Mouse (Mus musculus): Measurements from ENCODE around the gene Dyrk1a. TPM values are rescaled to one million over a fixed set of nuclear protein-coding genes. Genes with fewer than 3 reads are reported as not detected.
A peak's percentile ranks its signal among the peaks of the same experiment; 100 is the strongest.
"Not testable (repeated sequence)": the region's sequence is repeated elsewhere in the genome, so short reads cannot be mapped to it uniquely, and the experiment has no call there.

Dyrk1a gene
- polyA plus RNA-seq, 1 experiment from 2014 or later, result 9.5 TPM

GRCm38 (mm10) chr16:94693687-94694305, 124.0 kb downstream of the Dyrk1a start:
- H3K36me3 ChIP-seq, result peaks cover 37% of the 10 kb centered on the region
- H3K4me2 ChIP-seq, result no peak overlapping the region
- no peak overlapping the region for H3K4me3 ChIP-seq (replicated peaks)
- no peaks in the 10 kb centered on the region for H3K27me3 ChIP-seq (replicated peaks)
- no peak for ATAC-seq (ENCODE audit: low FRiP score)
- H3K4me1 ChIP-seq, result no peaks in the 10 kb centered on the region
- H3K9ac ChIP-seq (replicated peaks), result no peak overlapping the region
- no peaks in the 10 kb centered on the region for H3K9me3 ChIP-seq (replicated peaks)
- 56% methylated on average over 4 of the region's 4 CpGs for WGBS
- no peak overlapping the region for H3K27ac ChIP-seq (replicated peaks)

GRCm38 (mm10) chr16:94697553-94697952, 127.7 kb downstream of the Dyrk1a start:
- no peak for ATAC-seq (ENCODE audit: low FRiP score)
- 88% methylated on average over 5 of the region's 5 CpGs for WGBS
- Histone ChIP-seq H3K27me3 (replicated peaks) (no peaks in the 10 kb centered on the region), H3K9me3 (replicated peaks) (no peaks in the 10 kb centered on the region), H3K4me1 (no peaks in the 10 kb centered on the region), H3K36me3 (peaks cover 13% of the 10 kb centered on the region), H3K27ac (replicated peaks) (no peak overlapping the region), H3K4me3 (replicated peaks) (no peak overlapping the region), H3K9ac (replicated peaks) (no peak overlapping the region), H3K4me2 (no peak overlapping the region)

- H3K9ac ChIP-seq (replicated peaks); H3K27me3 ChIP-seq (replicated peaks); H3K4me3 ChIP-seq (replicated peaks); H3K4me1 ChIP-seq; H3K9me3 ChIP-seq (replicated peaks); H3K27ac ChIP-seq (replicated peaks); ATAC-seq (ENCODE audit: low FRiP score); H3K4me2 ChIP-seq; H3K36me3 ChIP-seq: not testable (repeated sequence)
- 91% methylated on average over 1 of the region's 1 CpGs for WGBS
These were observed 128.4 kb downstream of the Dyrk1a start for GRCm38 (mm10) chr16:94698234-94698633.

DNA sequence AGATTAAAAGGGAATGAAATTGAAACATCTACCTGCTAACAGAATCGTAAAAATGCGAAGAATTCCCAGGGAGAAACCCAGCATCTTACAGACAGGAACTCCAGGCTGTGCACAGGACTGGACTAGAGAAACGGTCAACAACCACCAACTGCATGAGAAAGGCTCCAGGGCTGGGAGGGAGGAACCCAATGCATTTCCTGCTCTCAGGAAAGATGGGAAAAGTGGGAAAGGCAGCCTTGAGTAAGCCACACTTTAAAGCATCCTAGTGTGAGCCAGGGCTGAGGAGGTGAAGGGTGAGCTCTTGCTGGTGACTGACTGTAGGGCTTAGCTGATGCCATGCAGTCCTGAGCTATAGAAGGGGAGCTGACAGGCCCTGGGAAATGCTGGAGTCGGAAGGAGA, 131.3 kb downstream of the Dyrk1a start:
- Histone ChIP-seq H3K27me3 (replicated peaks) (no peaks in the 10 kb centered on the region), H3K4me3 (replicated peaks) (no peak overlapping the region), H3K4me2 (no peak overlapping the region), H3K4me1 (no peaks in the 10 kb centered on the region), H3K9ac (replicated peaks) (no peak overlapping the region), H3K9me3 (replicated peaks) (no peaks in the 10 kb centered on the region), H3K36me3 (no peaks in the 10 kb centered on the region), H3K27ac (replicated peaks) (no peak overlapping the region)
- ATAC-seq (ENCODE audit: low FRiP score), result no peak
- WGBS, result 79% methylated on average over 4 of the region's 4 CpGs

- H3K4me2 ChIP-seq, result no peak overlapping the region
These were observed 132.2 kb downstream of the Dyrk1a start for GRCm38 (mm10) chr16:94701971-94702370.

DNA sequence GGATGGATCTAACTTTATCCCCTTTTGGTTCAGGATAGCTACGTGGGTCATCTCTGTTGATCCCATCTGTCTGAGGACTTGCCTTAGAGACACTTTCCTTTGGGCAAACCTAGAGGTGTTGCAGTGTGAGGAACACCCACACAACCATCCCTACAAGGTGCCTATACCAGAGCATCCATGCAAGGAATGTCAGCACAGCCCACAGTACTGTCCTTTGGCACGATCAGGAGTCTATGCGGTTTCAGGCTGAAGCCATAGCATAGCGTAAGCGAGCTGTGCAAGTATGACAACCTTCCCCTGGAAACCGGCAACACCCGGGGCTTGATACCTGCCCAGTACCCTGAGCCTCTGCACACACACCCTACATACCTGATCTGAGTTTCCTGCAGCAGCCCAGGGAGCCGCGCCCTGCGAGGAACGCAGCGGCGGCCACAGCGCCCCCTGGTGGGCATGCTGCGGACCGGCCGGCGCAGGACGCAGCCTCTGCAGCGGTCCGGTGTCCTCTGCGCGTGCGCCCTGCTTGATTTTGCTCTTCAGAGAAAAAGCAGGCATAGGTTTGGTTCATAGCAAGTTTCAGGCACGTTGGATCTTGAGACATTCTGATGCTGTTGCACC, 143.8 kb downstream of the Dyrk1a start:
- peak overlapping the region; percentile 33; the same call in 1 of the 2 replicates for H3K9ac ChIP-seq (replicated peaks)
- no peaks in the 10 kb centered on the region for H3K27me3 ChIP-seq (replicated peaks)
- peak overlapping the region; percentile 60 for H3K27ac ChIP-seq (replicated peaks)
- ATAC-seq (ENCODE audit: low FRiP score), result peak; percentile 90
- no peaks in the 10 kb centered on the region for H3K36me3 ChIP-seq
- no peaks in the 10 kb centered on the region for H3K9me3 ChIP-seq (replicated peaks)
- H3K4me1 ChIP-seq, result peaks cover 18% of the 10 kb centered on the region
- H3K4me3 ChIP-seq (replicated peaks), result peak overlapping the region; percentile 36
- WGBS, result 7% methylated on average over 25 of the region's 25 CpGs
- H3K4me2 ChIP-seq, result peak overlapping the region; percentile 61

More at GRCm38 (mm10) chr16:94701971-94702370, 132.2 kb downstream of the Dyrk1a start:
- no peaks in the 10 kb centered on the region for H3K36me3 ChIP-seq
- no peak overlapping the region for H3K27ac ChIP-seq (replicated peaks)
- H3K9me3 ChIP-seq (replicated peaks), result no peaks in the 10 kb centered on the region
- ATAC-seq (ENCODE audit: low FRiP score), result no peak
- no peaks in the 10 kb centered on the region for H3K4me1 ChIP-seq
- H3K4me3 ChIP-seq (replicated peaks), result no peak overlapping the region
- 86% methylated on average over 4 of the region's 4 CpGs for WGBS
- no peaks in the 10 kb centered on the region for H3K27me3 ChIP-seq (replicated peaks)
- H3K9ac ChIP-seq (replicated peaks), result no peak overlapping the region

DNA sequence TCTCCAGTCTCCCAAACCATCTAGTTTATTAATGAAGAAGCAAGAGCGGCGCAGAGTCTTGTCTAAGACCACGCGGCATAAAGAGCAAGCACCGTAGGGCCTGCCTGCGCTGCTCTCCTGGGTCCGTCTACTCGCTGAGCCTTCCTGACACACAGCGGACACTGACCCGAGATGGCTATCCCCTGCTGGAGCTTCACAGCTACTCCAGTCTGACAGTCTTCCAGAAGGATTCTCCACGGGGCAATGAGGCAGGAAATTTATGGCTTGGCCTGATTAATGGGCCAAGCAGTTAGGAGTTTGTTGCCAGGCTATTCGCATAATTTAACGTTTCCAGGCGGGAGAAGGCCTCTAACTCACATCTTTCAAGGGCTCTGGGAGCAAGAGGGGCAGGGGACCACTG, 144.7 kb downstream of the Dyrk1a start:
- Histone ChIP-seq H3K4me3 (replicated peaks) (no peak overlapping the region; the same call in 1 of the 2 replicates), H3K27me3 (replicated peaks) (no peaks in the 10 kb centered on the region), H3K9ac (replicated peaks) (no peak overlapping the region), H3K36me3 (no peaks in the 10 kb centered on the region), H3K9me3 (replicated peaks) (no peaks in the 10 kb centered on the region), H3K4me1 (peaks cover 20% of the 10 kb centered on the region), H3K27ac (replicated peaks) (peak overlapping the region; percentile 60), H3K4me2 (peak overlapping the region; percentile 42)
- 12% methylated on average over 14 of the region's 14 CpGs for WGBS
- peak; percentile 55; the same call in 1 of the 2 replicates for ATAC-seq (ENCODE audit: low FRiP score)

DNA sequence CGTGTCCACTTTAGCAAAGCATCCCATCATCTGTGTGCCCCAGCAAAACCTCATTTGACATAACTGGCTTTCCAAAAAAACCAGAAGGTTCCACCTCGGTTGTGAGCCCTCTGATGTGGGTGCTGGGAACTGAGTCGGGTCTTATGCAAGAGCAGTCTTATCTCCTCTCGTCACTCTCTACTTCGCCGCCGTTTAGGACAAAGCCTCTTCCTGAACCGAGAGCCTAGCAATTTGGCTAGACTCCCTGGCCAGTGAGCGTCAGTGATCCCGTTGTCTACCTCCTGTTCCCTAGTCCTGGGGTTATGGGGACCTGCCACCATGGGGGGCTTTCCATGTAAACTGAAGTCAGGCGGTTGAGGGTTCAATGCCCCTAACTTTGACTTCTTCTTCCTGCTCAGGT, 147.2 kb downstream of the Dyrk1a start:
- Histone ChIP-seq H3K27ac (replicated peaks) (no peak overlapping the region), H3K4me3 (replicated peaks) (no peak overlapping the region), H3K27me3 (replicated peaks) (no peaks in the 10 kb centered on the region), H3K9ac (replicated peaks) (no peak overlapping the region), H3K36me3 (no peaks in the 10 kb centered on the region), H3K4me1 (peaks cover 20% of the 10 kb centered on the region), H3K4me2 (no peak overlapping the region), H3K9me3 (replicated peaks) (no peaks in the 10 kb centered on the region)
- WGBS, result 91% methylated on average over 11 of the region's 11 CpGs
- no peak for ATAC-seq (ENCODE audit: low FRiP score)

- Histone ChIP-seq H3K4me1 (peaks cover 18% of the 10 kb centered on the region), H3K27me3 (replicated peaks) (no peaks in the 10 kb centered on the region), H3K9ac (replicated peaks) (no peak overlapping the region), H3K36me3 (no peaks in the 10 kb centered on the region), H3K4me3 (replicated peaks) (no peak overlapping the region), H3K9me3 (replicated peaks) (no peaks in the 10 kb centered on the region), H3K4me2 (no peak overlapping the region), H3K27ac (replicated peaks) (no peak overlapping the region)
- ATAC-seq (ENCODE audit: low FRiP score), result no peak
- 52% methylated on average over 4 of the region's 4 CpGs for WGBS
These were observed 149.1 kb downstream of the Dyrk1a start for GRCm38 (mm10) chr16:94718919-94719318.

DNA sequence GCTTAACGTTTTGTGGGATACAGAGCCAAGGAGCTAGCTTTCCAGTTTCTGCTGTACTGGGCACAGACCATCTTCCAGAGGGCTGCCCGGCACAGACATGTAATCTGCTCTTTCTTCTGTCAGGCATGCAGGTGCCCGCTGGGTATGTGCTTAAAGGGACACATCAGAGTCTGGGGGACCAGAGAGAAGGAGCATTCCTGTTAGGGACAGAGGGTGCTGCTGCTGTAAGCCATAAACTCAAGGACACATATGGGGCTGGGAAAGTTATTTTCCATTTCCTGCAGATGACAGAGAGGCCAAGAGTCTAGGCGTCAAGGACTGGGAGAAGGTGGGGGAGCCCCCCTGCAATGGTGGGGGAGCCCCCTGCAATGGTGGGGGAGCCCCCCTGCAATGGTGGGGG, 149.7 kb downstream of the Dyrk1a start:
- H3K9me3 ChIP-seq (replicated peaks), result no peaks in the 10 kb centered on the region
- H3K4me3 ChIP-seq (replicated peaks), result no peak overlapping the region
- H3K36me3 ChIP-seq, result no peaks in the 10 kb centered on the region
- H3K4me2 ChIP-seq, result no peak overlapping the region
- peaks cover 14% of the 10 kb centered on the region for H3K4me1 ChIP-seq
- no peak for ATAC-seq (ENCODE audit: low FRiP score)
- 88% methylated on average over 4 of the region's 4 CpGs for WGBS
- H3K9ac ChIP-seq (replicated peaks), result no peak overlapping the region
- H3K27me3 ChIP-seq (replicated peaks), result no peaks in the 10 kb centered on the region
- no peak overlapping the region for H3K27ac ChIP-seq (replicated peaks)

DNA sequence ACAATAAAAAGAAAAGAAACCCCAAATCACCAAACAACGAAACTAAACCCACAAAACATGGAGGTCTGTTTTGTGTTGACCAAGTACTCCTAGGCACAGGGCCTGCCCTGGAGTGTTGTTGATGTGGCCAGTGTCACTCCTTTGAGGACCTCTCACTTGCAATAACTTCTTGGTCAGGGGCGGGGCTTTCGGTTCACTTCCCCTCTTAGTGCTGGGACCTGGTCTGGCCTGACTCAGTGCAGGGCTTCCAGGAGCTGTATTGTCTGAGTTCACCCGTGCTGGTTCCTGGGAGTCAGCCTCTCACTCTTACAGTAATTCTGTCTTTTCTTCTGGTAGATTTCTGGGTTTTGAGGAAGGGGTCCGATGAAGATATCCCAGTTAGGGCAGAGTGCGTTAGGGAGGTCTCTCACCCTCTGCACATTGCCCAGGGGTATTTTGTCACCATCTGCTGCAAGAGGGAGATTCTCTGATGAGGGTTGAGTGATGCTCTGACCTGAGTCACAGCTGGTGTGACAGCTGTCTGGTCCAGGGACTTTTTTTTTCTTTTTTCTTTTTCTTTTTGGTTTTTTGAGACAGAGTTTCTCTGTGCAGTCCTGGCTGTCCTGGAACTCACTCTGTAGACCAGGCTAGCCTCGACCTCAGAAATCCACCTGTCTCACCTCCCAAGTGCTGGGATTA, 150.8 kb downstream of the Dyrk1a start:
- no peak overlapping the region for H3K4me2 ChIP-seq
- no peak overlapping the region for H3K4me3 ChIP-seq (replicated peaks)
- no peaks in the 10 kb centered on the region for H3K36me3 ChIP-seq
- WGBS, result 63% methylated on average over 7 of the region's 7 CpGs
- no peak overlapping the region for H3K9ac ChIP-seq (replicated peaks)
- ATAC-seq (ENCODE audit: low FRiP score), result no peak
- H3K4me1 ChIP-seq, result peaks cover 15% of the 10 kb centered on the region
- H3K9me3 ChIP-seq (replicated peaks), result no peaks in the 10 kb centered on the region
- no peak overlapping the region for H3K27ac ChIP-seq (replicated peaks)
- no peaks in the 10 kb centered on the region for H3K27me3 ChIP-seq (replicated peaks)

DNA sequence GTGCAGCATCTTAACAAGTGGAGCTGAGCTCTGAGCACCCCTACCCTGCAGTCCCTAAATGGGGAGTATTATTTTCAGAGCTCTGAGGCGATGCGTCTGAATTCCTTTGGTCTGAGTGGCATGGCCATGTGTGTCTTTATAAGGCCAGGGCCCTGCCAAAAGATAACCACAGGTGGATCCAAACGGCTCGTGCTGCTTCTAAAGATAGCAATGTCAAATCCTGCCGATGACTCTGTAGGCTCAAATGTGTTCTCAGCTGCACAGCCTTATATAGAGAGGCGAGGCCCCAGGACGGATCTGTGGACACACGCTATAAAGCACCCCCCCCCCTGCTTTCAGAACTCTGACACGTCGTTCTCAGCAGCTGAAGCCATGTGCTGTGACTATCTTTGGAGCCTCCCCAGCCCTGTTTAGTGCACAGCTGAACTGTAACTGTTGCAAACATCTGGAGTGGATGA, 151.8 kb downstream of the Dyrk1a start:
- Histone ChIP-seq H3K9me3 (replicated peaks) (no peaks in the 10 kb centered on the region), H3K27me3 (replicated peaks) (no peaks in the 10 kb centered on the region), H3K4me2 (no peak overlapping the region), H3K36me3 (no peaks in the 10 kb centered on the region), H3K4me1 (peaks cover 15% of the 10 kb centered on the region), H3K27ac (replicated peaks) (no peak overlapping the region), H3K9ac (replicated peaks) (no peak overlapping the region), H3K4me3 (replicated peaks) (no peak overlapping the region)
- no peak for ATAC-seq (ENCODE audit: low FRiP score)
- WGBS, result 78% methylated on average over 10 of the region's 10 CpGs
